Mouse (Mus musculus) kidney, embryonic 16.5 days (tissue): ENCODE data around the gene Ell3. TPM values are rescaled to one million over a fixed set of nuclear protein-coding genes. Genes with fewer than 3 reads are reported as not detected.

Experiments used
- ATAC-seq: fragments of 200-750 bp; cut with Nextera tagmentation; 2 replicates; pipeline ENCODE4 v1.8.0; 2017; ENCODE audit warnings: moderate TSS enrichment; ENCODE audit not compliant: low FRiP score, low TSS enrichment
- H3K27ac ChIP-seq: fragments of 300-500 bp; sonication (generic); 2 replicates; pipeline ENCODE4 v1.5.1; 2014; ENCODE audit warnings: low read length
- H3K27me3 ChIP-seq: fragments of 300-500 bp; sonication (generic); 2 replicates; pipeline ENCODE4 v1.6.1; 2014; ENCODE audit warnings: low read length, control low read depth, mixed read lengths; ENCODE audit not compliant: insufficient read depth
- H3K36me3 ChIP-seq: fragments of 300-500 bp; sonication (generic); 2 replicates; pipeline ENCODE4 v1.6.1; 2014; ENCODE audit warnings: low read length, control low read depth, mixed read lengths; ENCODE audit not compliant: insufficient read depth
- H3K4me1 ChIP-seq: fragments of 300-500 bp; sonication (generic); 2 replicates; pipeline ENCODE4 v1.6.1; 2014; ENCODE audit warnings: low read length, control low read depth, mixed read lengths; ENCODE audit not compliant: insufficient read depth
- H3K4me2 ChIP-seq: fragments of 300-500 bp; sonication (generic); replicated peaks from 2 replicates; pipeline ENCODE4 v1.6.1; 2014; ENCODE audit warnings: low read depth, low read length
- H3K4me3 ChIP-seq: fragments of 300-500 bp; sonication (generic); 2 replicates; pipeline ENCODE4 v1.5.1; 2014; ENCODE audit warnings: mild to moderate bottlenecking, low read length
- H3K9ac ChIP-seq: fragments of 300-500 bp; sonication (generic); replicated peaks from 2 replicates; pipeline ENCODE4 v1.6.1; 2014; ENCODE audit warnings: low read length
- H3K9me3 ChIP-seq: fragments of 300-500 bp; sonication (generic); 2 replicates; pipeline ENCODE4 v1.6.1; 2016; ENCODE audit warnings: low read length, control low read depth
- WGBS: fragments of 180-500 bp; shearing (Covaris S2); extraction: QIAGEN DNeasy Blood & Tissue Kit; methylation state at CpG from one replicate; pipeline ENCODE4 v1.1.7; 2014; 5-methylcytosine and 5-hydroxymethylcytosine counted together
- polyA plus RNA-seq: library from polyadenylated mRNA; unstranded; fragments of >200 nt; fragmentation: Nextera tagmentation; extraction: Ambion mirVana; gene quantifications from 2 replicates; pipeline ENCODE4 v1.2.1, GENCODE M21; 2015

The Ell3 gene
- polyA plus RNA-seq, 1 experiment from 2014 or later = 12.3 TPM

GRCm38 (mm10) chr2:121439746-121440145 is 4.3 kb downstream of the Ell3 start:
- Histone ChIP-seq H3K27ac (no peak overlapping the region), H3K27me3 (no peaks in the 10 kb centered on the region), H3K4me2 (no peak overlapping the region), H3K9ac (no peak overlapping the region), H3K36me3 (peaks cover 28% of the 10 kb centered on the region), H3K4me1 (peaks cover 12% of the 10 kb centered on the region), H3K4me3 (no peak overlapping the region), H3K9me3 (no peaks in the 10 kb centered on the region)
- 61% methylated on average over 4 of the region's 4 CpGs for WGBS
- no peak for ATAC-seq

GRCm38 (mm10) chr2:121434854-121435253 is 9.2 kb downstream of the Ell3 start:
- no peak for ATAC-seq
- H3K4me1 ChIP-seq = no peaks in the 10 kb centered on the region
- H3K9me3 ChIP-seq = no peaks in the 10 kb centered on the region
- no peak overlapping the region for H3K9ac ChIP-seq
- H3K27ac ChIP-seq = no peak overlapping the region
- no peak overlapping the region for H3K4me3 ChIP-seq
- H3K36me3 ChIP-seq = peaks cover 67% of the 10 kb centered on the region
- WGBS = 100% methylated on average over 1 of the region's 1 CpGs
- H3K4me2 ChIP-seq = no peak overlapping the region
- no peaks in the 10 kb centered on the region for H3K27me3 ChIP-seq

- H3K4me2 ChIP-seq = no peak overlapping the region
- no peak overlapping the region for H3K27ac ChIP-seq
- no peak overlapping the region for H3K4me3 ChIP-seq
- no peak overlapping the region for H3K9ac ChIP-seq
- peaks cover 72% of the 10 kb centered on the region for H3K36me3 ChIP-seq
- WGBS = 100% methylated on average over 2 of the region's 2 CpGs
- H3K9me3 ChIP-seq = no peaks in the 10 kb centered on the region
- no peak for ATAC-seq
- no peaks in the 10 kb centered on the region for H3K27me3 ChIP-seq
- H3K4me1 ChIP-seq = no peaks in the 10 kb centered on the region
These were observed 18.2 kb downstream of the Ell3 start for GRCm38 (mm10) chr2:121425890-121426289.

- 91% methylated on average over 2 of the region's 2 CpGs for WGBS
These were observed 20.9 kb downstream of the Ell3 start for GRCm38 (mm10) chr2:121423166-121423565.

GRCm38 (mm10) chr2:121418476-121418875 is 25.6 kb downstream of the Ell3 start:
- Histone ChIP-seq H3K36me3 (peaks cover 46% of the 10 kb centered on the region), H3K9me3 (no peaks in the 10 kb centered on the region), H3K4me1 (peaks cover 23% of the 10 kb centered on the region), H3K9ac (no peak overlapping the region), H3K4me3 (no peak overlapping the region), H3K4me2 (no peak overlapping the region), H3K27me3 (no peaks in the 10 kb centered on the region), H3K27ac (no peak overlapping the region)
- 87% methylated on average over 3 of the region's 3 CpGs for WGBS
- ATAC-seq = no peak

More at GRCm38 (mm10) chr2:121423166-121423565, 20.9 kb downstream of the Ell3 start:
- Histone ChIP-seq H3K4me1 (no peaks in the 10 kb centered on the region), H3K9ac (no peak overlapping the region), H3K27me3 (no peaks in the 10 kb centered on the region), H3K9me3 (no peaks in the 10 kb centered on the region), H3K4me2 (no peak overlapping the region), H3K36me3 (peaks cover 67% of the 10 kb centered on the region), H3K27ac (no peak overlapping the region), H3K4me3 (no peak overlapping the region)
- ATAC-seq = no peak

GRCm38 (mm10) chr2:121416356-121416755 is 27.7 kb downstream of the Ell3 start:
- Histone ChIP-seq H3K9me3 (no peaks in the 10 kb centered on the region), H3K4me3 (peak overlapping the region; percentile 8), H3K4me2 (peak overlapping the region; percentile 72; the same call in 1 of the 2 replicates), H3K36me3 (peaks cover 29% of the 10 kb centered on the region), H3K27ac (no peak overlapping the region), H3K27me3 (no peaks in the 10 kb centered on the region), H3K4me1 (peaks cover 31% of the 10 kb centered on the region), H3K9ac (no peak overlapping the region)
- ATAC-seq = no peak
- WGBS = 83% methylated on average over 6 of the region's 6 CpGs

GRCm38 (mm10) chr2:121415591-121415990 is 28.5 kb downstream of the Ell3 start:
- H3K27ac ChIP-seq = no peak overlapping the region
- H3K4me1 ChIP-seq = peaks cover 31% of the 10 kb centered on the region
- ATAC-seq = no peak
- H3K4me3 ChIP-seq = peak overlapping the region; percentile 95
- WGBS = 77% methylated on average over 3 of the region's 3 CpGs
- peaks cover 27% of the 10 kb centered on the region for H3K36me3 ChIP-seq
- H3K4me2 ChIP-seq = peak overlapping the region; percentile 72
- H3K27me3 ChIP-seq = no peaks in the 10 kb centered on the region
- peak overlapping the region; percentile 64 for H3K9ac ChIP-seq
- no peaks in the 10 kb centered on the region for H3K9me3 ChIP-seq

- H3K9ac ChIP-seq = peak overlapping the region; percentile 64
- no peak overlapping the region for H3K27ac ChIP-seq
- ATAC-seq = no peak
- peaks cover 25% of the 10 kb centered on the region for H3K36me3 ChIP-seq
- H3K27me3 ChIP-seq = no peaks in the 10 kb centered on the region
- peak overlapping the region; percentile 95 for H3K4me3 ChIP-seq
- H3K4me2 ChIP-seq = peak overlapping the region; percentile 72
- 50% methylated on average over 3 of the region's 3 CpGs for WGBS
- peaks cover 31% of the 10 kb centered on the region for H3K4me1 ChIP-seq
- H3K9me3 ChIP-seq = no peaks in the 10 kb centered on the region
These were observed 29.0 kb downstream of the Ell3 start for GRCm38 (mm10) chr2:121415103-121415502.

- H3K9ac ChIP-seq = peak overlapping the region; percentile 99
- 0% methylated on average over 32 of the region's 32 CpGs for WGBS
- no peaks in the 10 kb centered on the region for H3K9me3 ChIP-seq
- H3K4me2 ChIP-seq = peak overlapping the region; percentile 72
- peak overlapping the region; percentile 95 for H3K4me3 ChIP-seq
- peaks cover 21% of the 10 kb centered on the region for H3K36me3 ChIP-seq
- peak; percentile 50 for ATAC-seq
- H3K27ac ChIP-seq = peak overlapping the region; percentile 98
- H3K27me3 ChIP-seq = no peaks in the 10 kb centered on the region
- peaks cover 31% of the 10 kb centered on the region for H3K4me1 ChIP-seq
These were observed 29.9 kb downstream of the Ell3 start for GRCm38 (mm10) chr2:121414139-121414685.

- no peaks in the 10 kb centered on the region for H3K9me3 ChIP-seq
- peak within 1 kb of the TSS; percentile 74 for H3K4me2 ChIP-seq
- peak within 1 kb of the TSS; percentile 99 for H3K9ac ChIP-seq
- WGBS = under 1% methylated on average over 59 of the region's 68 CpGs
- ATAC-seq = peak; percentile 99
- H3K27ac ChIP-seq = peak within 1 kb of the TSS; percentile 98
- H3K36me3 ChIP-seq = peaks cover 14% of the 10 kb centered on the region
- peak within 1 kb of the TSS; percentile 95 for H3K4me3 ChIP-seq
- peaks cover 31% of the 10 kb centered on the region for H3K4me1 ChIP-seq
- no peaks in the 10 kb centered on the region for H3K27me3 ChIP-seq
These were observed 30.6 kb downstream of the Ell3 start, which contains the start of the genes Pdia3 and Catsper2 for GRCm38 (mm10) chr2:121413387-121414042. TSS of gene Pdia3 (plus strand) at chr2:121413775. TSS of gene Catsper2 (minus strand) at chr2:121413792.
